Mouse (Mus musculus) liver, embryonic 11.5 days (tissue): ENCODE measurements around the gene Fpgs. TPM values are rescaled to one million over a fixed set of nuclear protein-coding genes. Genes with fewer than 3 reads are reported as not detected.

ENCODE experiments used
- ATAC-seq: fragments of 200-750 bp; cut with Nextera tagmentation; replicated peaks from 2 replicates; pipeline ENCODE4 v1.8.0; 2017; ENCODE audit warnings: moderate number of reproducible peaks, mild to moderate bottlenecking, moderate TSS enrichment, moderate library complexity; ENCODE audit not compliant: low FRiP score
- DNase-seq: peaks from one replicate; pipeline ENCODE4 v3.0.0-alpha.2; 2017; ENCODE audit warnings: low spot score
- H3K27ac ChIP-seq: fragments of 300-500 bp; sonication (generic); 2 replicates; pipeline ENCODE4 v1.5.1; 2014; ENCODE audit warnings: mild to moderate bottlenecking, low read depth, low read length, control low read depth
- H3K27me3 ChIP-seq: fragments of 300-500 bp; sonication (generic); replicated peaks from 2 replicates; pipeline ENCODE4 v1.6.1; 2014; ENCODE audit warnings: low read length, mixed read lengths; ENCODE audit not compliant: control insufficient read depth, insufficient read depth
- H3K36me3 ChIP-seq: fragments of 300-500 bp; sonication (generic); 2 replicates; pipeline ENCODE4 v1.6.1; 2014; ENCODE audit warnings: mild to moderate bottlenecking, low read length, moderate library complexity, mixed read lengths; ENCODE audit not compliant: control insufficient read depth, insufficient read depth
- H3K4me1 ChIP-seq: fragments of 300-500 bp; sonication (generic); replicated peaks from 2 replicates; pipeline ENCODE4 v1.6.1; 2014; ENCODE audit warnings: low read length, mixed read lengths; ENCODE audit not compliant: control insufficient read depth, insufficient read depth
- H3K4me2 ChIP-seq: fragments of 300-500 bp; sonication (generic); 2 replicates; pipeline ENCODE4 v1.6.1; 2014; ENCODE audit warnings: mild to moderate bottlenecking, control low read depth, moderate library complexity
- H3K4me3 ChIP-seq: fragments of 300-500 bp; sonication (generic); 2 replicates; pipeline ENCODE4 v1.5.1; 2014; ENCODE audit warnings: low read depth, low read length, control low read depth
- H3K9ac ChIP-seq: fragments of 300-500 bp; sonication (generic); 2 replicates; pipeline ENCODE4 v1.6.1; 2014; ENCODE audit warnings: low read depth, low read length, control low read depth
- H3K9me3 ChIP-seq: fragments of 300-500 bp; sonication (generic); 2 replicates; pipeline ENCODE4 v1.6.1; 2016; ENCODE audit warnings: low read length, inconsistent platforms, mixed read lengths; ENCODE audit not compliant: control insufficient read depth
- WGBS: fragments of 180-500 bp; shearing (Covaris S2); extraction: QIAGEN DNeasy Blood & Tissue Kit; methylation state at CpG from one replicate; pipeline ENCODE4 v1.1.7; 2014; 5-methylcytosine and 5-hydroxymethylcytosine counted together
- microRNA counts: library from miRNA; unstranded; fragments of <30 nt; microRNA quantifications from one replicate; lab custom pipeline; 2015
- microRNA-seq: library from miRNA; unstranded; fragments of <30 nt; microRNA quantifications from one replicate; pipeline ENCODE4, GENCODE M21; 2017; ENCODE audit warnings: borderline number of aligned reads
- polyA plus RNA-seq: library from polyadenylated mRNA; unstranded; fragments of >200 nt; fragmentation: Nextera tagmentation; extraction: Ambion mirVana; gene quantifications from 2 replicates; pipeline ENCODE4 v1.2.1, GENCODE M21; 2014

Fpgs gene
- polyA plus RNA-seq, 1 experiment from 2014 or later, result 46.2 TPM

- H3K4me3 ChIP-seq, result no peak overlapping the region
- no peaks in the 10 kb centered on the region for H3K9me3 ChIP-seq
- no peak overlapping the region for H3K4me2 ChIP-seq
- peaks cover 32% of the 10 kb centered on the region for H3K4me1 ChIP-seq
- H3K27me3 ChIP-seq, result no peaks in the 10 kb centered on the region
- 53% methylated on average over 6 of the region's 6 CpGs for WGBS
- no peak overlapping the region for H3K27ac ChIP-seq
- H3K36me3 ChIP-seq, result no peaks in the 10 kb centered on the region
- H3K9ac ChIP-seq, result no peak overlapping the region; the same call in 1 of the 2 replicates
- ATAC-seq (no peak), DNase-seq (no peak)
These were observed 63.3 kb downstream of the Fpgs start for GRCm38 (mm10) chr2:32640550-32641051.

- peaks cover 23% of the 10 kb centered on the region for H3K4me1 ChIP-seq
- H3K27ac ChIP-seq, result peak overlapping the region; percentile 19; the same call in 1 of the 2 replicates
- H3K9ac ChIP-seq, result no peak overlapping the region
- ATAC-seq (no peak), DNase-seq (no peak)
- 37% methylated on average over 1 of the region's 1 CpGs for WGBS
- no peaks in the 10 kb centered on the region for H3K36me3 ChIP-seq
- H3K27me3 ChIP-seq, result no peaks in the 10 kb centered on the region
- H3K9me3 ChIP-seq, result no peaks in the 10 kb centered on the region
- no peak overlapping the region for H3K4me3 ChIP-seq
- no peak overlapping the region for H3K4me2 ChIP-seq
These were observed 64.3 kb downstream of the Fpgs start for GRCm38 (mm10) chr2:32639632-32640031.

GRCm38 (mm10) chr2:32637778-32638281, 66.1 kb downstream of the Fpgs start:
- Histone ChIP-seq H3K4me1 (peaks cover 18% of the 10 kb centered on the region), H3K4me2 (no peak overlapping the region), H3K27ac (peak overlapping the region; percentile 48; the same call in 1 of the 2 replicates), H3K9me3 (no peaks in the 10 kb centered on the region), H3K4me3 (no peak overlapping the region), H3K36me3 (no peaks in the 10 kb centered on the region), H3K27me3 (no peaks in the 10 kb centered on the region), H3K9ac (peak overlapping the region; percentile 48)
- peak; percentile 68 for ATAC-seq
- 33% methylated on average over 11 of the region's 11 CpGs for WGBS
- no peak for DNase-seq

- no peak overlapping the region for H3K9ac ChIP-seq
These were observed 67.3 kb downstream of the Fpgs start for GRCm38 (mm10) chr2:32636617-32637016.

GRCm38 (mm10) chr2:32634277-32635105, 69.5 kb downstream of the Fpgs start:
- DNase-seq (no peak), ATAC-seq (no peak)
- 77% methylated on average over 10 of the region's 10 CpGs for WGBS
- H3K4me1 ChIP-seq, result peaks cover 17% of the 10 kb centered on the region
- H3K9ac ChIP-seq, result no peak overlapping the region
- H3K4me2 ChIP-seq, result no peak overlapping the region
- no peaks in the 10 kb centered on the region for H3K9me3 ChIP-seq
- no peaks in the 10 kb centered on the region for H3K27me3 ChIP-seq
- H3K36me3 ChIP-seq, result no peaks in the 10 kb centered on the region
- H3K27ac ChIP-seq, result 0 out of 2 replicates have a peak overlapping the region, but pooled peaks have one; percentile 25
- H3K4me3 ChIP-seq, result no peak overlapping the region

More at GRCm38 (mm10) chr2:32636617-32637016, 67.3 kb downstream of the Fpgs start:
- 87% methylated on average over 7 of the region's 7 CpGs for WGBS
- no peaks in the 10 kb centered on the region for H3K9me3 ChIP-seq
- no peak overlapping the region for H3K4me2 ChIP-seq
- H3K36me3 ChIP-seq, result no peaks in the 10 kb centered on the region
- no peaks in the 10 kb centered on the region for H3K27me3 ChIP-seq
- ATAC-seq (no peak), DNase-seq (no peak)
- H3K27ac ChIP-seq, result peak overlapping the region; percentile 41; the same call in 1 of the 2 replicates
- H3K4me1 ChIP-seq, result peaks cover 23% of the 10 kb centered on the region
- no peak overlapping the region for H3K4me3 ChIP-seq

- Histone ChIP-seq H3K4me2 (no peak overlapping the region), H3K4me3 (no peak overlapping the region), H3K9ac (no peak overlapping the region), H3K27ac (peak overlapping the region; percentile 43; the same call in 1 of the 2 replicates), H3K27me3 (no peaks in the 10 kb centered on the region), H3K4me1 (peaks cover 24% of the 10 kb centered on the region), H3K9me3 (no peaks in the 10 kb centered on the region), H3K36me3 (no peaks in the 10 kb centered on the region)
- 77% methylated on average over 5 of the region's 5 CpGs for WGBS
- DNase-seq (no peak), ATAC-seq (no peak)
These were observed 70.3 kb downstream of the Fpgs start for GRCm38 (mm10) chr2:32633660-32634059.

MicroRNAs encoded within 50 kb of the gene (microRNA counts, 519-probe panel; counts per million panel counts)
- microRNA mmu-miR-1954 (lab: Ali Mortazavi, UCI) (not detected), microRNA mmu-miR-2861 (lab: Ali Mortazavi, UCI) (not detected)

Small RNA genes lying within 50 kb of the gene (microRNA-seq; reads per million reads assigned to microRNA genes)
- gene Gm47291, result not detected
- gene Mir1954, result not detected
- gene Mir2861, result not detected
- not detected for gene Mir3960
- gene Mir8093, result not detected

Other genes with a start within 250 kb of the Fpgs start
- 4.1 and 6.5 TPM in 2 replicates for gene Fam102a, start 168.8 kb downstream of the Fpgs start, polyA plus RNA-seq
- 100 and 109 TPM in 2 replicates for gene Dpm2, start 133.3 kb downstream of the Fpgs start, polyA plus RNA-seq
- gene Pip5kl1, start 129.3 kb downstream of the Fpgs start, polyA plus RNA-seq, result 0.48 TPM in 1 of 2 replicates, not detected in the other
- gene 9430097D07Rik, start 128.5 kb downstream of the Fpgs start, polyA plus RNA-seq, result not detected in 2 replicates
- gene St6galnac4, start 117.0 kb downstream of the Fpgs start, polyA plus RNA-seq, result 26.0 and 28.8 TPM in 2 replicates
- gene St6galnac6, start 104.4 kb downstream of the Fpgs start, polyA plus RNA-seq, result 9.6 and 10.6 TPM in 2 replicates
- gene Ak1, start 82.4 kb downstream of the Fpgs start, polyA plus RNA-seq, result 6.7 and 8.3 TPM in 2 replicates
- gene Eng, start 57.5 kb downstream of the Fpgs start, polyA plus RNA-seq, result 39.2 and 40.1 TPM in 2 replicates
- gene Cdk9, start 8.9 kb upstream of the Fpgs start, polyA plus RNA-seq, result 83.4 and 84.5 TPM in 2 replicates
- gene Sh2d3c, start 16.9 kb upstream of the Fpgs start, polyA plus RNA-seq, result 13.4 and 14.2 TPM in 2 replicates
- gene 6330409D20Rik, start 36.9 kb upstream of the Fpgs start, polyA plus RNA-seq, result 0.22 TPM in 1 of 2 replicates, not detected in the other
- gene Tor2a, start 53.1 kb upstream of the Fpgs start, polyA plus RNA-seq, result 57.2 and 60.5 TPM in 2 replicates
- 0.30 and 0.31 TPM in 2 replicates for gene Ttc16, start 71.5 kb upstream of the Fpgs start, polyA plus RNA-seq
- gene Ptrh1, start 71.6 kb upstream of the Fpgs start, polyA plus RNA-seq, result 4.9 and 5.8 TPM in 2 replicates
- 0.30 and 0.79 TPM in 2 replicates for gene Cfap157, start 80.3 kb upstream of the Fpgs start, polyA plus RNA-seq
- gene Stxbp1, start 143.1 kb upstream of the Fpgs start, polyA plus RNA-seq, result 11.8 and 12.0 TPM in 2 replicates
- gene Fam129b, start 172.0 kb upstream of the Fpgs start, polyA plus RNA-seq, result 11.1 and 11.9 TPM in 2 replicates